Mouse (Mus musculus) activated CD4-positive, CD25-positive, alpha-beta regulatory T cell, adult 4 months (primary cell): ENCODE data around the gene Swap70. TPM values are rescaled to one million over a fixed set of nuclear protein-coding genes. Genes with fewer than 3 reads are reported as not detected.
A peak's percentile ranks its signal among the peaks of the same experiment; 100 is the strongest.

Experiments
- ATAC-seq: one replicate; pipeline ENCODE4 v1.8.0; 2017
- polyA plus RNA-seq, 2 experiments: library from polyadenylated mRNA; unstranded; fragments of 100-300 nt; shearing (Covaris generic); gene quantifications; one replicate each; pipeline ENCODE4 v1.2.1; 2017

Swap70 gene
- polyA plus RNA-seq, 2 experiments from 2014 or later: 38.4 to 43.6 TPM

GRCm38 (mm10) chr7:110279183-110279582, 57.7 kb downstream of the Swap70 start:
- no peak for ATAC-seq

GRCm38 (mm10) chr7:110281435-110282256, 60.1 kb downstream of the Swap70 start:
- no peak for ATAC-seq

GRCm38 (mm10) chr7:110282797-110283196, 61.3 kb downstream of the Swap70 start:
- no peak for ATAC-seq

GRCm38 (mm10) chr7:110283484-110284275, 62.2 kb downstream of the Swap70 start:
- ATAC-seq: no peak

- no peak for ATAC-seq
These were observed 63.8 kb downstream of the Swap70 start for GRCm38 (mm10) chr7:110285076-110285848.

GRCm38 (mm10) chr7:110285849-110286151, 64.3 kb downstream of the Swap70 start:
- ATAC-seq: no peak

- ATAC-seq: peak; percentile 55
These were observed 64.8 kb downstream of the Swap70 start for GRCm38 (mm10) chr7:110286198-110286732.

- ATAC-seq: peak; percentile 55
These were observed 65.4 kb downstream of the Swap70 start for GRCm38 (mm10) chr7:110286838-110287475.

GRCm38 (mm10) chr7:110287476-110288071, 66.1 kb downstream of the Swap70 start:
- no peak for ATAC-seq

- ATAC-seq: no peak
These were observed 66.7 kb downstream of the Swap70 start for GRCm38 (mm10) chr7:110288191-110288604.

- no peak for ATAC-seq
These were observed 67.2 kb downstream of the Swap70 start for GRCm38 (mm10) chr7:110288731-110289191.

- ATAC-seq: no peak
These were observed 68.1 kb downstream of the Swap70 start for GRCm38 (mm10) chr7:110289647-110290046.

- ATAC-seq: no peak
These were observed 75.5 kb downstream of the Swap70 start for GRCm38 (mm10) chr7:110296889-110297603.

GRCm38 (mm10) chr7:110297611-110298010, 76.1 kb downstream of the Swap70 start:
- ATAC-seq: no peak

GRCm38 (mm10) chr7:110298090-110298489, 76.6 kb downstream of the Swap70 start:
- ATAC-seq: no peak

- no peak for ATAC-seq
These were observed 77.4 kb downstream of the Swap70 start for GRCm38 (mm10) chr7:110298739-110299410.

- no peak for ATAC-seq
These were observed 81.4 kb downstream of the Swap70 start for GRCm38 (mm10) chr7:110302886-110303285.

- no peak for ATAC-seq
These were observed 84.0 kb downstream of the Swap70 start for GRCm38 (mm10) chr7:110305486-110305885.

GRCm38 (mm10) chr7:110306281-110306680, 84.8 kb downstream of the Swap70 start:
- no peak for ATAC-seq

- ATAC-seq: no peak
These were observed 86.2 kb downstream of the Swap70 start for GRCm38 (mm10) chr7:110307741-110308140.
